Mouse (Mus musculus) thymus, postnatal 14 days (tissue): ENCODE data around the gene Olfr392.

Source experiments
- DNase-seq: peaks from one replicate; pipeline ENCODE4 v3.0.0; 2021

The Olfr392 gene

DNA sequence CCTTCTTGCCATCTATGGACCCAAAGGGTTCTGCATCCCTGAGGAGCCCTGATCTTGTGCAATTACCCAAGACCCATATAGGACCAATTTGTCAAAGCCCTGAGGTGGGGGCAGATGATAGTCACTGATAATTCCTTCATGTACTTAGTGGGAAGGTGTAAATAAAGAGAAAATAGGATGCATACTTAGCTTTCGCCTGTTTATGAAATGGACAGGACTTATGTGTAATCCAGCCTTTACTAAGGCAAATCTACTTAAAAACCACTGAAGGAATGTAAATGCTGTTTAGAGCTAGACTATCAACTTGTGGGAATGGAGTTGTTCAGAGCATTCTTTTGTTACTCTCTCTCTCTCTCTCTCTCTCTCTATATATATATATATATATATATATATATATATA lies at the start of gene Olfr392:
Gene Olfr392 (minus strand): TSS at position 101 of the 400 bp plus-strand sequence.
- DNase-seq: no peak

DNA sequence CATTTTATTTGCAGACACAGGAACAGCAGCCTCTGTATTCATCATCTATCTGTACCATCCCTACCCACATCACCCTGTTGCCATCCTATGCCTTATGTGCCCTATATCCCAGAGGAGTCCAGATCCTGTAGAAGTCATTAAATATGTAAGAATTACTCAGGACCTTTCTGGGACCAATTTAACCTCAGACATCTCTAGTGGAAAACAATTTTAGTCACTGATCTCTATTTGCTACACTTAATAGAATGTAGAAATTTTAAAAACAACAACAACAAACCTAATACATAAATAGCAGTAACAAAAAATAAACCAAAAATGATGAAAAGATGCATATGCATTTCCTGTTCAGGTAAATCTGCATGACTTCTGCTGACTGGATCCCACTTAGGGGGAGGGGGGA lies 34.5 kb upstream of the Olfr392 start, which contains the start of gene Olfr393:
Gene Olfr393 (minus strand): TSS at position 101 of the 400 bp plus-strand sequence.
- DNase-seq: no peak

DNA sequence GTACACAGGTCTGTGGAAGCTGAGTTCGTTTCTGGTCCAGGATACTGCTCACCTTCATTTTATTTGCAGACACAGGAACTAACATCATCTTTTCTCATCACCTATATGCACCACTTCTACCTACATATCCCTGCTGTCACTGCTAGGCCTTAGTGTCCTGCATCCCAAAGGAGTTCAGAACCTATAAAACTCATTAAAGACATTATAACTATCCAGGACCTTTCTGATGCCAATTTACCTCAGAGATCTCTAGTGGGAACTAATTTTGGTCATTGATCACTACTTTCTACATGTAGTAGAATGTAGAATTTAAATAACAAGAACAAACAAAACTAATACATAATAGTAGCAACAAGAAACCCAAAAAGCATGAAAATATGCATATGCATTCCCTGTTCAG lies 13.9 kb downstream of the Olfr392 start, which contains the start of gene Olfr391-ps:
Gene Olfr391-ps (minus strand): TSS at position 101 of the 400 bp plus-strand sequence.
- DNase-seq: no peak

DNA sequence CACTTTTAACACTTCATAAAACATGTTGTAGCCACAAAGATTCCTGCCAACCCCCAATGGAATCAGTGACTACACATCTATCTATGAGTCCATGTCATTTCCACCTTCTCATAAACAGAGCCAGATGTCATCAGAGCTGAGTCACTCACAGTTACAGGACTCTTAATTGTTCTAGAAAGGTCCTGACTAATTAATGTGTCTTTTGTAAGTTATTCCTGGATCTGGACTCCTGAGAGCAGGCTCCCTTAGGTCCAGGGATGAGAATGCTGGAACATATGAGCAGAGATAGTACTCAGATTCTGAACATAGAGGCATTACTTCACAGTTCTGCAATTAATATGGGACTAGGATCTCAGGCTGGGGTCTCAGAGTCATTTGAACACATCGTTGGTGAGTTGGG lies 34.2 kb downstream of the Olfr392 start, which contains the start of gene Olfr390:
Gene Olfr390 (plus strand): TSS at position 301 of the 400 bp plus-strand sequence.
- DNase-seq: no peak

DNA sequence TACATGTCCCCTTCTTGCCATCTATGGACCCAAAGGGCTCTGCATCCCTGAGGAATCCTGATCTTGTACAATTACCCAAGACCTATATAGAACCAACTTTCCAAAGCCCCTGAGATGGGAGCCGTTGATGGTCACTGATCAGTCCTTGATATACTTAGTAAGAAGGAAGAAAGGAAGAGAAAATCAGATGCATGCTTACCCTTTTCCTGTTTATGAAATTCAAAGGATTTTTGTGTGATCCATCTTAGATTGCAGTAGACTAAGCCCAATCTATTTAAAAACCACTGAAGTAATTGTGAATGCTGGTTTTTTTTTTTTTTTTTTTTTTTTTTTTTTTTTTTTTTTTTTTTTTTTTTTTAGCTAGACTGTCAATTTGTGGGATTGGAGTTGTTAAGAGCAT lies 36.2 kb downstream of the Olfr392 start, which contains the start of gene Olfr389:
Gene Olfr389 (minus strand): TSS at position 101 of the 400 bp plus-strand sequence.
- DNase-seq: no peak
